Mouse (Mus musculus): ENCODE measurements around the gene Ifnar1.

- TF ChIP-seq CTCF (IDR thresholded peaks at IDR 0.05; ENCODE audit: low read depth, low read length) (no peak), POLR2A (IDR thresholded peaks at IDR 0.05; ENCODE audit: extremely low read depth, insufficient read depth, low read length) (no peak)
These were observed 10.5 kb downstream of the Ifnar1 start for GRCm38 (mm10) chr16:91495501-91495900.

All from liver, adult 2 months (tissue).